Mouse (Mus musculus) small intestine, adult 2 months (tissue): ENCODE measurements around the gene Glis2. TPM values are rescaled to one million over a fixed set of nuclear protein-coding genes. Genes with fewer than 3 reads are reported as not detected.

Experiments
- H3K27ac ChIP-seq: fragments of 200-500 bp; 2 replicates; pipeline ENCODE4 v1.5.1; 2012; ENCODE audit warnings: low read depth, low read length, control low read depth, inconsistent platforms; ENCODE audit not compliant: insufficient read depth
- H3K27me3 ChIP-seq: fragments of 200-500 bp; 2 replicates; pipeline ENCODE4 v1.6.1; 2012; ENCODE audit warnings: mild to moderate bottlenecking, moderate library complexity, low read length, inconsistent platforms; ENCODE audit not compliant: control insufficient read depth, insufficient read depth
- H3K36me3 ChIP-seq: fragments of 200-500 bp; 2 replicates; pipeline ENCODE4 v1.6.1; 2012; ENCODE audit warnings: mild to moderate bottlenecking, low read length, control low read depth, inconsistent platforms; ENCODE audit not compliant: control insufficient read depth, insufficient read depth
- H3K4me1 ChIP-seq: fragments of 200-500 bp; 2 replicates; pipeline ENCODE4 v1.6.1; 2012; ENCODE audit warnings: low read length, inconsistent platforms, mixed read lengths; ENCODE audit not compliant: control insufficient read depth, insufficient read depth, insufficient read length
- H3K4me3 ChIP-seq: fragments of 200-500 bp; 2 replicates; pipeline ENCODE4 v1.5.1; 2012; ENCODE audit warnings: low read depth, mild to moderate bottlenecking, control low read depth, inconsistent platforms, low read length, moderate library complexity
- CTCF ChIP-seq: fragments of 200-500 bp; IDR thresholded peaks from 2 replicates; pipeline ENCODE4 v1.5.1; 2012; ENCODE audit warnings: low read depth, mild to moderate bottlenecking, control low read depth, inconsistent platforms, low read length, moderate library complexity, mixed read lengths; ENCODE audit not compliant: insufficient replicate concordance, insufficient read length; ENCODE audit errors: extremely low read depth
- POLR2A ChIP-seq: fragments of 200-500 bp; IDR thresholded peaks from 2 replicates; pipeline ENCODE4 v1.6.1; 2012; ENCODE audit warnings: low read depth, mild to moderate bottlenecking, control low read depth, inconsistent platforms, low read length, moderate library complexity
- WGBS: fragments of 180-500 bp; shearing (Covaris S2); methylation state at CpG from one replicate; pipeline ENCODE4 v1.1.7; 2018; 5-methylcytosine and 5-hydroxymethylcytosine counted together
- polyA plus RNA-seq: library from polyadenylated mRNA; depleted of rRNA; stranded (reverse); fragments of >200 nt; gene quantifications from 2 replicates; pipeline ENCODE4 v1.2.3, GENCODE M21; 2012

Glis2 gene
- polyA plus RNA-seq, 1 experiment, result 10.1 TPM

- H3K36me3 ChIP-seq, result peaks cover 63% of the 10 kb centered on the region
- WGBS, result 72% methylated on average over 4 of the region's 4 CpGs
Observed at GRCm38 (mm10) chr16:4652707-4653416, 58.3 kb downstream of the Glis2 start.

GRCm38 (mm10) chr16:4654706-4655105 lies 60.2 kb downstream of the Glis2 start:
- Histone ChIP-seq H3K4me1 (0 out of 2 replicates have a peak, but pooled peaks cover 5% of the 10 kb centered on the region), H3K4me3 (no peak overlapping the region), H3K27me3 (no peaks in the 10 kb centered on the region), H3K27ac (no peak overlapping the region), H3K36me3 (peaks cover 61% of the 10 kb centered on the region)
- TF ChIP-seq CTCF (no peak), POLR2A (no peak)
- WGBS, result 88% methylated on average over 10 of the region's 10 CpGs

More at GRCm38 (mm10) chr16:4652707-4653416, 58.3 kb downstream of the Glis2 start:
- Histone ChIP-seq H3K27me3 (no peaks in the 10 kb centered on the region), H3K4me1 (0 out of 2 replicates have a peak, but pooled peaks cover 5% of the 10 kb centered on the region), H3K27ac (no peak overlapping the region), H3K4me3 (no peak overlapping the region)
- TF ChIP-seq POLR2A, result no peak
- no peak for TF ChIP-seq CTCF

- Histone ChIP-seq H3K36me3 (peaks cover 57% of the 10 kb centered on the region), H3K27ac (no peak overlapping the region), H3K27me3 (no peaks in the 10 kb centered on the region), H3K4me1 (0 out of 2 replicates have a peak, but pooled peaks cover 5% of the 10 kb centered on the region), H3K4me3 (no peak overlapping the region)
- no peak for TF ChIP-seq POLR2A
- TF ChIP-seq CTCF, result peak; percentile 11; the same call in 1 of the 2 replicates
- WGBS, result 41% methylated on average over 4 of the region's 4 CpGs
Observed at GRCm38 (mm10) chr16:4655251-4655734, 60.8 kb downstream of the Glis2 start.

- no peak for TF ChIP-seq CTCF
- TF ChIP-seq POLR2A, result no peak
- H3K4me1 ChIP-seq, result 0 out of 2 replicates have a peak, but pooled peaks cover 5% of the 10 kb centered on the region
- WGBS, result 69% methylated on average over 11 of the region's 11 CpGs
- H3K4me3 ChIP-seq, result no peak overlapping the region
- H3K36me3 ChIP-seq, result peaks cover 58% of the 10 kb centered on the region
- H3K27me3 ChIP-seq, result no peaks in the 10 kb centered on the region
- no peak overlapping the region for H3K27ac ChIP-seq
Observed at GRCm38 (mm10) chr16:4655764-4656570, 61.5 kb downstream of the Glis2 start.

- Histone ChIP-seq H3K4me3 (no peak overlapping the region), H3K4me1 (0 out of 2 replicates have a peak, but pooled peaks cover 5% of the 10 kb centered on the region), H3K27ac (0 out of 2 replicates have a peak overlapping the region, but pooled peaks have one; percentile 23), H3K27me3 (no peaks in the 10 kb centered on the region), H3K36me3 (peaks cover 60% of the 10 kb centered on the region)
- WGBS, result 87% methylated on average over 9 of the region's 9 CpGs
- TF ChIP-seq POLR2A, result no peak
- TF ChIP-seq CTCF, result no peak
Observed at GRCm38 (mm10) chr16:4656571-4657081, 62.1 kb downstream of the Glis2 start.

GRCm38 (mm10) chr16:4658781-4659245 lies 64.3 kb downstream of the Glis2 start:
- TF ChIP-seq CTCF, result no peak
- TF ChIP-seq POLR2A, result no peak
- 82% methylated on average over 11 of the region's 11 CpGs for WGBS
- Histone ChIP-seq H3K27ac (no peak overlapping the region), H3K27me3 (no peaks in the 10 kb centered on the region), H3K4me1 (0 out of 2 replicates have a peak, but pooled peaks cover 5% of the 10 kb centered on the region), H3K4me3 (no peak overlapping the region), H3K36me3 (peaks cover 51% of the 10 kb centered on the region)
